Mouse (Mus musculus) spleen, postnatal 14 days (tissue): ENCODE results near the gene Btrc.
"Not testable (repeated sequence)": the region's sequence is repeated elsewhere in the genome, so short reads cannot be mapped to it uniquely, and the experiment has no call there.

Source experiments
- DNase-seq, 2 experiments: peaks; one replicate each; pipeline ENCODE4 v3.0.0; 2021 to 2022; ENCODE audit warnings: low spot score in 2 of 2

The Btrc gene

DNA sequence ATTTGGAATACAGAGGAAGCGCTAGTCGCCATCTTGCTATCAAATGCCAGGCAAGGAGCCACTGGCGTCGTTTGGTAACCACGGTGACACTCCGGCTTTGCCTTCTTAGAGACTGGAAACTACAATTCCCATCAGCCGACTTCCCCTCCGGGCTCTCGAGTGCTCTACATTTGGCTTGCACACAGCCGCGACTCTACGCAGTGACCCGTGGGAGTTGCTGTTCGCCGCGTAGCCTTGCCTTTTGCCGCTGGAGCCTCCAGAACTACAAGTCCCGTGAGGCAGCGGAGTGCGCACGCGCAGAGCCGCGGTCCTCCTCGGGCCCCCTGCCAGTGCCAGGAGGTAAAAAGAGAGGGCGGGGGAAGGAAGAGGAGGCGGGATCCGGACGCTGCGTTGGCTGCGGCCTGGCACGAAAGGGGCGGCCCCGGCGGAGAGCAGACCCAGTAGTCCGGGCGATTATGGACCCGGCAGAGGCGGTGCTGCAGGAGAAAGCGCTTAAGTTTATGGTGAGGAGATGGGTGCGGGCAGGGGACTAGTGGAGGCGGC is at the start of gene Btrc:
Gene Btrc (plus strand): TSS at position 351 of the 543 bp plus-strand sequence.
- peak; percentile 99 for DNase-seq

DNA sequence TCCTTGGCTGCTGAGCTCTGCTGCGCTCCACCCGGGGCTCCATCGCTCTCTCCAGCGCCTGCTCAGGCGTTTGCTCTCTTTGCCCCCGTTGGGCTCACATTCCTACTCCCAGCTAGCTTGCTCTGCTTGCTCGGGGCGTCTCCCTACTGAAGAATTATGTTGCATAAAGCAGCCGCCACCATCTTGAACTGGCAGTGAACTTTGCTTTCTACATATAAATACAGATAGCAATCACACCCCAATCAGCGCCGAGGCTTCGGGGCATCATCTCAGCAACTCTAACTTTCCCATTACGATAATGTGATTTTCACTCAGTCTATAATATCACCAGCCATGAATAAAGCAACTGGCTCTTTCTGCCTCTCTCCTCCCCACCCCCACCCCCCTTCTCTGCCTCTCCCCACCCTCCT is 46.1 kb upstream of the Btrc start:
- no peak for DNase-seq

DNA sequence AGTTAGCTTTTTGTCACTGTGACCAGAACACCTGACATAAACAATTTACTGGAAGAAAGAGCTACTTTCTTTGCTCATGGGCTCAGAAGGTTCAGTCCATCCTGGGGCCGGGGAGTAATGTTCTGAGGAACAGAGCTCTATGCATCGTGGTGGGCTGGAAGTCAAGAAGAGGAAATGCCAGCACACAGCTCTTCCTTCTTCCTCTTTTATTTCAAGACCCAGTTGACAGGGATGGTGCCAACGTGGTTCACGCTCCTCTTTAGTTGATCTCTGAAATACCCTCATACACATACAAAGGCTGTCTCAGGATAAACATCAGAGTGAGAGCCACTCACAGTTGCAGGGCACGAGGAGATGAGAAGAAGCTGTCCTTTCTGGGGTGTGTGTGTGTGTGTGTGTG is 42.5 kb upstream of the Btrc start:
- DNase-seq: no peak

DNA sequence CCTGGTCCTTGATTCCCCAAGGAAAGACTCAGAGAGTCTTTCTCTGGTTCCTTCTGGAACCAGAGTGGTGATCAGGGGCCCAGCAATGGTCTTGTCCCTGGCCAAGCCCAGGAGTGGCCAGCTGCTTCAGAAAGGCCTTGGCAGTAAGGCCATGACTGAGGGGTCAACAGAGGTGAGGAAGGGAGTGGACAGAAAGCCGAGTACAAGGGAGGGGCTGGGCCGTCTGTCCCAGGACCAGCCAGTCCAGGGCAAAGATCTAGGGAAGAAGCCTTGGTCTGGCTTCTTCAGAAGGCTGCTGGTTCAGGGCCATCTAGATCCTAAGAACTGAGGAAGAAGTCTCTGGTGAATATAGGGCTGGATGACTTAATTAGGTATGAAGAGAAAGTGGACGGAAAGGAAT is 34.5 kb upstream of the Btrc start:
- DNase-seq: no peak

DNA sequence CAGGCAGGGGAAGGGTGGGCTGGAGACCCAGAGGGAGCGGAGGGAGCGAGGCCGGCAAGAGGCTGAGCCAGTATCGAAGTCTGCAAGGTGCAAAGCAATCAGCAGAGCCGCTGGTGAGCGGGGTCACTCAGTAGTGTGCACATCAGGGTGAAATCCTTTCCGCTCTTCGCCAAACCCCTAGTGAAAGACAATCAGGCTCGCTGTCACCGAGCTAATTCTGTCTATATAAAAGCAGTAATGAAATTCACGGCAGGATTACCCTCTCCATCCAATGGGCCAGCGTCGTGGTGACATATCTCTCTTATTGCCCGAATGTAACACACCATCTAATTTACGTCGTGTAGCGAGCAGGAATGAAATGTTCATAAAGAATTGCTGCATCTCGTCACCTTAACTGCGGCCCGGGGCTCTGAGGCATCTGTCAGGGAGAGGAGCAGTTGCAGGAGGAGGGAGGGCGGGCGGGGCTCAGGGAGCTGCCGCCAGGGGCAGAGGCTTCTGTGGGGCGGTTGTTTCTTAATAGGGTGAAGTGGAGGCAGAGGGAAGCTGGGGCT is 33.7 kb upstream of the Btrc start:
- DNase-seq: no peak

DNA sequence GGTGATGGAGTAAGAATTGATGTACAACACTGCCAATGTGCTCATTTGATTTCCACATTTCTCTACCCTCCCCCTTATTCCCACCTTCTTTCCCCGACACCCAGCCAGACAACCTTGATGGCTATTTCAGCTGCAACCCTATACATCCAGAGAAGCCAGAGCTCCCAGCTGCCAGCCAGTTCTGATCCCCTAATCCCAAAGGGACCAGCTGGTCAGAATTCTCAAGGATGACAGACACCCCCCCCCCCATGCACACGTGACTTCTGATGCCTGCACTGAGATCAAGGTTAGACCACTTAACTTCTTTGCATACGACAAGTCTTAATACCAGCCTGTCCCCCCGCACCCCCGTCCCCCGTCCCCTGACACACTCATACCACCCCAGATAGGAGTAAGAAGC is 26.8 kb upstream of the Btrc start:
- no peak for DNase-seq

DNA sequence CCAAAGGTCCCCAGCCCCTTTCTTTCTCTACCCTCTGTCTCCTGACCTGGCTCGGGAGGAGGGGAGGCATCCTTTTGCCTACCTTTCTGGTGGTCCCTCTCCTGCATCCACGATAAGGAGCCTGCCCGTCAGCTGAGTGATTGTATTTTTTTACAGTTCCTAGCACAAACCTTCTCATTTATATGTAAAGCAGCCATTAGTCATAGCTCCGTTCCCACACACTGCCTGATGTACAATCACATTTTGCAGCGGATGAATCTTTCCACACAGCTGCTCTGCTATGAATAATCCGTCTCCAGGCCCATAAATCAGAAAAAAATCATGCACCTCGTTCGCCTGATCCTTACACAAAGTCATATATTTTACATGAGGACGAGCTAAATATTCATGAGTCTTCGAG is 25.4 kb upstream of the Btrc start:
- DNase-seq: no peak

DNA sequence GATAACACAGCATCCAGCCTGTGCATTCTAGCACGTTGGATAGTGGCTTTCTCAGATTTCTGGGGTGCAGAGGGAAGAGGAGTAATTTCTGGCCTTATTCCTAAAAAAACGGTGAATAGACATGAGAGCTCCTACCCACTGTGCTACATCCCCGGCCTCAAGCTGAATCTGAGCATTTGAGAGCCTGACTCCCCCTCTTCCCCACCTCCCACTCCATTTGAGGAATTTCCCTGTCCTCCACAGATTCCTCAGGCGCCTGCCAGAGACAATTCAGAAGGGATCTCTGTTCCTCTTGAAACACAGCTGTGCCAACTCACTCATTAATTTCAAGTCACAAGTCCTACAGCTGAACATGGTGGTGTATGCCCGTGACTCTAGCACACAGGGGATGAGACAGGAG is 19.6 kb upstream of the Btrc start:
- no peak for DNase-seq

DNA sequence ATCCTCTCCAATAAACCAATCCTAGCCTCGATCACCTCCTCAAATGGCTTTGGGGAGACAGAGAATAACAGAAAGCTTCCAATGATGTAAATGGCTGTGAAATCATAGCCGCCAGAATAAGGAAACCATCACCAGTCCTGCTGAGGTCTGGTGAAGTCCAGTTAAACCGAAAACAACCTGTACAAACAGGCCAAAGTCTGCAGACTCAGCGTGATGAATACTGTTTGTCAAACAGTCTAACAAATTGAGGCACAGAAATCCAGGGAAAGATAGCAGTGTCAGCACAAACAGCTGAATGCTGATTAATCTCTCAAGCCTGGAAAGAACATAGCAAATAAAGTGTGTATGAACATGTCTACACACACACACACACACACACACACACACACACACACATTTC is 15.3 kb upstream of the Btrc start:
- DNase-seq: no peak

DNA sequence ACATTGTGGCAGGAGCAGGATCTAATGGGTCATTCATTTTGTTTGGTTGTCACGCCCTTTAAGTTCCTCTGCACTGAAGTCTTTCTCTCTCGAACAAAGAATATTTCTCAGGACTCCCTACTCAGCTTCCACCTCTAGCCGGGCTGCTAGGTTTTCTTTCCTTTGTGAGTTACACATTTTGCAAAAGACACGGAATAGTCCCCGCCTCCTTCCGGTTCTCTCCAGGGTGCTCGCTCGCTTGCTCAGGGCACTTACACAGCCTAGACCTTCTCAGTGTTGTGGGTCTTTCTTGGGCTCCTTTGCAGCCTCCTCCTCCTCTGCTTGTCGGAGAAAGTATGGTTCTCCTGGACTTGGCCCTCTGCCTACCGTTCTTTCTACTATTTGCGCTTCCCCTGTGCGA is 13.1 kb upstream of the Btrc start:
- DNase-seq: no peak

DNA sequence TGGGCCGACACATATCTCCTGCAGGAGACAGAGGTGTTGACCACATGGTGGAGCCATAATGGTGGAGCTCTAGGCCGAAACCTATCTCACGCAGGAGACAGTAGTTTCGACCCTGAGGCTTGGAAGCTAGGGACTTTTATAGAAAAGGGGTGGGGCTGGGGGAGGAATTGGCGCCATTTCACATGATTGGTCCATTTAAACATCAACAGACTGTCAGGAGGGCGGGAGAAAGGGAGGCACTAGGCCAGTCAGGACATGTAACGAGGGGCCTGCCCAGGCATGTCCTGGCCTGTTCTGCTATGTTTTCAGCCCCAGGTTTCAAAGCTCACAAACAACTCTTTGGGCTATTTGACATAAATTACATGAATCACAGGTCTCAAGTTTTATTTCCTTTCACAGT is 10.8 kb upstream of the Btrc start:
- not testable (repeated sequence) for DNase-seq

DNA sequence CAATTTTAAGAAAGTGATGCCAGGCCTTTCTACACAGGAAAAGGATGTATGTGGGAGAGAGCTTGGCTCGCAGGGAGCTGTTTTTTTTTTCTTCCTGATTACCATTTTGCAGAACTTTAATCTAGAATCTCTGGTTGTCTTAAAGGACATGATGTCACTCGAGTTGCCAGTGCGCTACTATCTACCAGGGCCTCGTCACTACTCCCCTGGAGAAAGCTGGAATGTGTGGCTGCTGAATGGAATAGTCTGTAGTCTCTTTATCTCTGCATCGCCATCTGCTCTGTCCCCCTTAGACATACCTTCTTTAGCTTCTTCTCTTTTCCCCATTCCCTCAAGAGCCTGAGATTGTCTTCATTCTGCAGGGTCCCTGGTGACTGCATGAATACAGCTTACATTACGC is 7.9 kb upstream of the Btrc start:
- no peak for DNase-seq

DNA sequence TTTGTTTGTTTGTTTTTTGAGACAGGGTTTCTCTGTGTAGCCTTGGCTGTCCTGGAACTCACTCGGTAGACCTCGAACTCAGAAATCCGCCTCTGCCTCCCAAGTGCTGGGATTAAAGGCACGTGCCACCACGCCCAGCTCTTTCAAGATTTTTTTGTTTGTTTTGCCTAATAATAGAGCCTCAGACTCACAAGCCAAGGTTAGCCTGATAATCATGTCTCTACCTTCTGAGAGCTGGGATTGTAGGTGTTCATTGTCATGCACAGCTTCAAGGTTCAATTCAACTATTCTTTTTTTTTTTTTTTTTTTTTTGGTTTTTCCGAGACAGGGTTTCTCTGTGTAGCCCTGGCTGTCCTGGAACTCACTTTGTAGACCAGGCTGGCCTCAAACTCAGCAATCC is 6.7 kb upstream of the Btrc start:
- not testable (repeated sequence) for DNase-seq

DNA sequence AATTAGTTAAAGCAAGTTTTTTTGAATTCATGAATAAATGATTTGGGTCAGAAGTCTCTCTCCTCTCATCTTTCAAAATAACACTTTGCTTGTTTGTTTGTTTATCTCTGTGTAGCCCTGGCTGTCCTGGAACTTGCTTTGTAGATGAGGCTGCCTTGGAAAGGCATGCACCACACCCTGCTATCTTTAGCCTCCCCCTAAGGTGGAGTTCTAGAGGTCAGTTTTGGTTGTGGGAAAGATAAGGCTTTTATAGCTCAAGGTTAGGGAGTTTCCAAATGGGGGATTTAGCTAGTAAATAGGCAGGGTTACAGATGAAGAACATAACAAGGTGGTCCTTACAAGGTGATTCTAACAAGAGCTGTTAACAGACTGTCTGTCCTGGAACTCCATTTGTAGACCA is 3.0 kb upstream of the Btrc start:
- DNase-seq: no peak

DNA sequence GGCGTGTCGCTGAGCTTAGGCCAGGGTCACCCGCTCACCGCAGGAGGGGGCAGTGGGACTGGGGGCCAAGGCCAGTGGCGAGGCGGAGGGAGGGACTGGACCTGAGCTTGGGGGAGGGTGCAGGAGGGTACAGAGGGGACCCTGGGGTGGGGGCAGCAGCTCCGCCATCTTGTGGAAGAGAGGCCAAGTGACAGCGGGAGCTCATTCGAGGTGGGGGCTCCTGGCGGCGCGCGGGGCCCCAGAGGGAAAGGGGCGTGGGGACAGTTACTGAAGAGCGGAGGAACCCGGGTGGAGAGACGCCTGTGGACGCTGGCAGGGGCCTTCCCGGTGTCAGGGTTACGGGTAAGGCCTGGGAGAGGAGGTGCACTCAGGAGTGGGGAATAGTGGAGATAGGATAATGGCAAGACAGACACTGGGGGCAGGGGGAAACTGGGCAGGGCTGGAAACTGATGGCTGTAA is 428 bp downstream of the Btrc start:
- DNase-seq: no peak

DNA sequence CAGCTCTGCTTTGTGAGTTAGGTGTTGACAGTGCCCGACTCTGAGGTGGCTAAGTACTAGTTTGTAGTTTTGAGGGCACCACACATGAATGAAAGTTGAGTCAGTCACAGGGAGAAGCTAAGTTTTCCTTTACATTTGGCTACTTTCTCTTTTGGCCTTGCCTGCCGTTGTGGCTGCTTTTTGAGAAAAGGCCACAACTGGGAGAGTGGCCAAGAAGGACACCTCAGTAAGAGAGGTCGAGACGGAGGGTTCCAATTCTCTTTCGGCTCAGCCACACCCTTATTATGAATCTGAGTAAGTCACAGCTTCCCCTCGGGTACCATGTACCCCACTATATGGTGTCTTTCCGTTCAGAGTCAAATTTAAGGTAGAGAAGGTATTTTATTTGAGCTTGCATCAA is 3.1 kb downstream of the Btrc start:
- no peak for DNase-seq

DNA sequence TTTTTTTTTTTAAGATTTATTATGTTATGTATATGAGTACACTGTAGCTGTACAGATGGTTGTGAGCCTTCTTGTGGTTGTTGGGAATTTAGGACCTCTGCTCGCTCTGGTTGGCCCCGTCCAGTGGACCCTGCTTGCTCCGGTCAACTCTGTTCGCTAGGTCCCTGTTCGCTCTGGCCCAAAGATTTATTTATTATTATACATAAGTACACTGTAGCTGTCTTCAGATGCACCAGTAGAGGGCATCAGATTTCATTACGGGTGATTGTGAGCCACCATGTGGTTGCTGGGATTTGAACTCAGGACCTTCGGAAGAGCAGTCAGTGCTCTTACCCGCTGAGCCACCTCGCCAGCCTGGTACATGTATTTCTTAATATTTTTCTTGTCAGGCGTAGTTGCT is 21.3 kb downstream of the Btrc start:
- not testable (repeated sequence) for DNase-seq

DNA sequence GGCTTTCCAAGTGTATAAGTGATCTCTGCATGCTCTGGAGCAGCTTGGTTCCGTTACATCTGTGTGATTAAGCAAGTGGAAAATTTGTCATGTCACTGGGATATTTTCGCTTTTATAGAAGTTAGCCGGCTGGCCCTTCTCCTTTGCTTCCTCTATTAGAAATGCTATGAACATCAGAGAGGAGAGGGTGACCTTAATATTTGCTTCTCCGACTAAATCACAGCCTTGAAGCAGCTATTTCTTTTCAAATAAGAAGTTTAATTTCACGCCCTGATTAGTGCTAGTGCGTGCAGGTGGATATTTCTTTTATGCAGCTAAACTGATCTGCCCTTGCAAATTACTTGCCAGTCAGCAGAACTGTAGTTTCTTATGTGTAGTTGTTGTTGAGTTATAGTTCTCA is 25.0 kb downstream of the Btrc start:
- DNase-seq: no peak

DNA sequence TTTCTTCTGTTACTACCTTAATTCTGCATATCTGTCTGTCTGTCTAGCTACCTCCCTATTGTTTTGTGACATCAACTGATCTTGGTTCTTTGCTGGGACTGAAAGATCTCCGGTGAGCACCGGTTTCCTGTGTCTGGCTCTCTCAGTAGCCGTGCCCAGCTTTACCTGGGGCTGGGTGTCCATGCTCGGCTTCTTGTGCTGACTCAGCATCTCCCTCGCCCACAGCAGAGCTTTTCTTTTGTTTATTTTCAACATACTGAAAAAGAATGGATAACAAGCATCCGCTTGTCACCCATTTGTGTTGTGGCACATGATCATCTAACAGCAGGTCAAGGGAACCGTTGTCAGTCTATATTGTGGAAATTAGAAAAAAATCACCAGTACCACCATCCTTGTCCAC is 30.5 kb downstream of the Btrc start:
- DNase-seq: no peak

DNA sequence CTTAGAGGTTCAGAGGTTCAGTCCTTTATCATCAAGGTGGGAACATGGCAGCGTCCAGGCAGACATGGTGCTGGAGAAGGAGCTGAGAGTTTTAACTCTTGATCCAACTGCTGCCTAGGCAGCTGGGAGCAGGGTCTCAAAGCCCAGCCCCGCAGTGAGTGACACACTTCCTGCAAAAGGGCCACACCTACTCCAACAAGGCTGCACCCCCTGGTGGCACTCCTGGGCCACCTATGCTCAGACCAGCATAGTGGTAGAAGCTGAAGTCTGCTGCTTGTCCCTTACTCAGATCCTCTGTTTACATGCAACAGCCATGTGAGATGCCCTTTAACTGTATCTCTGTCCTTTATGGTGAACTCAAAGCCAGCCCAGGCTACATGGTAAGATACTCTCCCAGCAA is 47.5 kb downstream of the Btrc start:
- DNase-seq: no peak

DNA sequence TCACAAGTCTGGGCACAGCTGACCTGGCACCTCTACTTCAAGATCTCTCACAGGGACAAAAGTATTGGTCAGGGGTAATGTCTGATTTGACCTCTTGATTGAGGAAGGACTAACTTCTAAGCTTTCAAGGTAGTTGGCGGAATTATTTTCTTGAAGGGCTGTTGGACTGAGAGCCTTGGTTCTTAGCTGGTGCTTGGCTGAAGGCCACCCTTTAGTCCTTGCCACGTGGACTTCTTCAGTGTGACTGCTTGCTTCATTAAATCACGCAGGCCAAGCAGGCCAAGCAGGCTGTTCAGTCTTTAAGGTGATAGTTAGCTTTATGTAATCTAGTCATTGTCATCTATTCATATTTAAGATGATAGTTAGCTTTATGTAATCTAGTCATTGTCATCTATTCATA is 49.2 kb downstream of the Btrc start:
- no peak for DNase-seq

DNA sequence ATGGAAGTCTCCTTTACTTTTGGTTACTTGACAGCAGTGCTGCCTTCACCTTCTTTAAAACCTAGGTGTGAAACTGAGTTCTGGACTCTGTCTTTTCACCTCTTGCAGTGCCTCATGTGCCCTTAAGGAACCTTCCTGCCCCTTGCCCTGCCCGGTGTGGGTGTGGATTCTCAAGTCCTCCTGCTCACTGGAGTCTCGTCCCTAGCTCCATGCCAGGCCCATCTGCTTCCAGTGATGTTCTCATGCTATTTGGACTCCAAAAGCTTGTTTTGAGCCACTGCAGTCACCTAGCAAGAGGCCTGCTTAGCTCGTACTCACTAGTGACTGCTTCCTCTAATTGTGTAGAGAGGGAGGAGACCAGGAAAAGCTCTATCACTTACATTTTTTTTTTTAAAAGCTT is 50.4 kb downstream of the Btrc start:
- DNase-seq: no peak

DNA sequence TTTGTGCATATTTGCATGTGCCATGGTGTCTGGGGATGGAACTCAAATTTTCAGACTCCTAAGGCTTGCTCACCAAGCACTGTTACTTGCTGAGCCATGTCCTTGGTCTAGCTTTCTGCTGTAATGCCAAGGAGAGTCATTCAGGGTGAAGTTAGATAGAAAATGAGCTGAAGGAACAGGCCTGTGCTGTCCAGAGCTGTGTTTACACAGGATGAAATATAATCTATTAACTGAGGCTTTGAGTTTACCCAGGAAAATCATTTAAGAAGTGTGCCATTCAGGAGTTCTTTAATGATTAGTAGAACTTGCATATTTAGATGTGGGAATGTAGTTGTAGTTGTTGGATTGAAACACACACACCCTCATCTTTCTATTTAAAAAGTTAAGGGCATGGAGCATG is 54.1 kb downstream of the Btrc start:
- no peak for DNase-seq

DNA sequence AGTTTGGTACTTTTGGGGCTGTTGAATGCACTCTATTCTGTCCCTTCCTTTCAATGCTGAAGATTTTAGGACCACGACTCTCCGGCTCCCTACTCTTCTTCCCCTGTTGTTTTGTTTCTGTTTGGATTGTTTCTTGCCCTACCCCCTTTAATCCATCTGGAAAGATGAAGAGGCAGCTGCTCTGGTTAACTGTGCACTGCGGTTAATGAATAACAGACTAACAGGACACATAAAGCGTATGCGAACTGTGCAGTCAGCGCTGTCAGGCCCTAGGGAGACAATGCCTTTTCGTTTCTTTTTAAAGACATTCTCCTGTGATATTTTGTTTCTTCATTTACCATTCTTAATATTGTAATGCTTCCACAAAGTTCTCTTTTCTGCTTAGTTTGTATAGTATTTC is 58.7 kb downstream of the Btrc start:
- no peak for DNase-seq
